Mouse (Mus musculus) forebrain, embryonic 10.5 days (tissue): ENCODE results near the gene Rnf41. TPM values are rescaled to one million over a fixed set of nuclear protein-coding genes. Genes with fewer than 3 reads are reported as not detected.

Experiments used
- DNase-seq: peaks from one replicate; pipeline ENCODE4 v3.0.0-alpha.2; 2017; ENCODE audit warnings: low spot score; ENCODE audit errors: extremely low spot score
- H3K27ac ChIP-seq: fragments of 300-500 bp; sonication (generic); 2 replicates; pipeline ENCODE4 v1.5.1; 2016; ENCODE audit warnings: mild to moderate bottlenecking
- H3K27me3 ChIP-seq: fragments of 300-500 bp; sonication (generic); 2 replicates; pipeline ENCODE4 v1.6.1; 2016; ENCODE audit warnings: mild to moderate bottlenecking; ENCODE audit not compliant: poor library complexity, severe bottlenecking
- H3K36me3 ChIP-seq: fragments of 300-500 bp; sonication (generic); replicated peaks from 2 replicates; pipeline ENCODE4 v1.6.1; 2016; ENCODE audit warnings: mild to moderate bottlenecking, moderate library complexity
- H3K4me1 ChIP-seq: fragments of 300-500 bp; sonication (generic); 2 replicates; pipeline ENCODE4 v1.6.1; 2016
- H3K4me3 ChIP-seq: fragments of 300-500 bp; sonication (generic); 2 replicates; pipeline ENCODE4 v1.5.1; 2016; ENCODE audit warnings: mild to moderate bottlenecking, moderate library complexity
- H3K9me3 ChIP-seq: fragments of 300-500 bp; sonication (generic); 2 replicates; pipeline ENCODE4 v1.6.1; 2016; ENCODE audit warnings: mild to moderate bottlenecking, moderate library complexity
- WGBS: fragments of 180-500 bp; shearing (Covaris S2); methylation state at CpG from one replicate; pipeline ENCODE4 v1.1.7; 2016; 5-methylcytosine and 5-hydroxymethylcytosine counted together
- polyA plus RNA-seq: library from polyadenylated mRNA; unstranded; fragments of >200 nt; fragmentation: Nextera tagmentation; extraction: Ambion mirVana; gene quantifications from 2 replicates; pipeline ENCODE4 v1.2.1, GENCODE M21; 2016

Rnf41 gene
- polyA plus RNA-seq, 1 experiment from 2014 or later = 42.9 TPM

DNA sequence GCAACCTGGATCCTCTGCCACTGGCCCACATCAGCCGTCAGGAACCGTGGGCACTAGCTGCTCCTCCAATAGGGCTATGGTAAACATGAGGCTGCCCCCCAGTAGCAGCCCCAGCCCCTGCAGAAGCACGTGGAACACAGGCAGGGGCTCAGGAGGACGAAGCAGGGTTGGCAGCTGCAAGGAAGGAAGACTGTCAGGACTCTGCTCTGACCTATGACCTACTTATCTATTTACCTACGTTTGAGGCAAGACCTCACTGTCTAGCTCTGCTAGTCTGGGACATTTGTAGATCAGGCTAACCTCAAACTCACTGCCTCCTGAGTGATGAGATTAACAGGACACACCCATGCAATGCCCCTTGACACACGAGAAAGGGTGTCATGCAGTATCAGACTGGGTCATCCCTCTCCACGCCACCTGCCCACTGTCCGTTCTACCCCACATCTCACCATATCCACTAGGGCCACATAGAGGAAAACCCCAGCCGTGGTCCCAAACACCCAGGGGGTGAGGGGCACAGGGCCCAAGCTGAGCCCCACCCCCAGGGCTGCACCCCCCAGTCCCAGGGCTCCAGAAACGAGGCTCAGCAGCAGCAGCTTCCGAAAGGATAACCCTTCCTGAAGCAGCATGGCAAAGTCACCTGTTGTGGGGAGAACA is 15.3 kb upstream of the Rnf41 start:
- Histone ChIP-seq H3K4me3 (no peak overlapping the region), H3K9me3 (no peaks in the 10 kb centered on the region), H3K36me3 (peaks cover 72% of the 10 kb centered on the region), H3K4me1 (peaks cover 52% of the 10 kb centered on the region), H3K27me3 (no peaks in the 10 kb centered on the region), H3K27ac (no peak overlapping the region)
- WGBS = 77% methylated on average over 11 of the region's 11 CpGs
- no peak for DNase-seq

GRCm38 (mm10) chr10:128396716-128397264 is 14.7 kb upstream of the Rnf41 start:
- 79% methylated on average over 10 of the region's 10 CpGs for WGBS
- H3K27me3 ChIP-seq = no peaks in the 10 kb centered on the region
- H3K36me3 ChIP-seq = peaks cover 72% of the 10 kb centered on the region
- H3K27ac ChIP-seq = no peak overlapping the region
- DNase-seq = no peak
- no peak overlapping the region; the same call in 1 of the 2 replicates for H3K4me3 ChIP-seq
- H3K4me1 ChIP-seq = peaks cover 56% of the 10 kb centered on the region
- no peaks in the 10 kb centered on the region for H3K9me3 ChIP-seq

GRCm38 (mm10) chr10:128397466-128397865 is 14.0 kb upstream of the Rnf41 start:
- no peak overlapping the region for H3K4me3 ChIP-seq
- DNase-seq = no peak
- no peak overlapping the region for H3K27ac ChIP-seq
- H3K4me1 ChIP-seq = peaks cover 56% of the 10 kb centered on the region
- H3K36me3 ChIP-seq = peaks cover 68% of the 10 kb centered on the region
- H3K9me3 ChIP-seq = no peaks in the 10 kb centered on the region
- no peaks in the 10 kb centered on the region for H3K27me3 ChIP-seq
- 71% methylated on average over 7 of the region's 7 CpGs for whole genome bisulfite sequencing

DNA sequence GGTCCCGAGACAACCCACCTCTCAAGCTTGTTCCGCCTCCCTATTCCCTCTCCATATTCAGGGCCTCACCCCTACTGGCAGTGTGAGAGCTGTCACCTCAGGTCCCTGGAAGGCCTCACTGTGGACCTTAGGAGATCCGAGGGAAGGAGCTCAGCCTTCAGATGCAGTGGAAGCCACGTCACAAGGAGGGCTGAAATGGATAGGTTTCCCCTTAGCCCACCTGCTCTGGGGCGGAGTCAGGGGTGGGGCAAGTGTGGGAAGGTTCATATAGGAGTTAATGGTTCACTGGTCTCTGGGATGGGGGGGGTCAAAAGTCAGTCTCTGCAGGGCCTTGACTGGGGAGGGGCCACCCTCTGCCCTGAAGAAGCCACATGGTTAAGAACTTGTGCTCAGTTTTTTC is 11.1 kb upstream of the Rnf41 start:
- peaks cover 62% of the 10 kb centered on the region for H3K36me3 ChIP-seq
- H3K4me3 ChIP-seq = no peak overlapping the region; the same call in 1 of the 2 replicates
- 35% methylated on average over 5 of the region's 5 CpGs for WGBS
- H3K9me3 ChIP-seq = no peaks in the 10 kb centered on the region
- H3K4me1 ChIP-seq = peaks cover 37% of the 10 kb centered on the region
- no peak overlapping the region for H3K27ac ChIP-seq
- no peaks in the 10 kb centered on the region for H3K27me3 ChIP-seq
- no peak for DNase-seq

DNA sequence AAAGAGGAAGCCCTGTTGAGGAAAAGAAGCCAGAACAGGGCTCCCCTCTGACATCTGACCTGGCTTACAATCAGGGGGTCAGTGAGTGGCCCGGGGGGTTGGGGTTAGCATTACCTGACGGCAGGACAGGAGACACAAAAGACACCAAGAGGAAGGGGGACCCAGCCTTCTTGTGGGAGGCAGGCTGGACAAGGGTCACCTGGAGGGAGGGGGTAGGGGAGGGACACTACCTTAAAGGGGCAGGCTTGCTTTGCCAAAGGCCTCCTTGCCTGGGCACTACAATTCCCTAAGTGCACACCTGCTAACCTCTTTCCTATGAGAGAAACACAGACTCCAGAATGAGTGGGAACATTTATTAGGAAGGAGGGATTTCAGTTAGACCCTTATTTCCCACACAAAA is 10.4 kb upstream of the Rnf41 start, which contains the start of gene Slc39a5:
Gene Slc39a5 (minus strand): TSS at position 174 of the 400 bp plus-strand sequence.
- H3K36me3 ChIP-seq = peaks cover 62% of the 10 kb centered on the region
- WGBS = 12% methylated on average over 2 of the region's 2 CpGs
- H3K27me3 ChIP-seq = no peaks in the 10 kb centered on the region
- H3K4me3 ChIP-seq = no peak within 1 kb of the TSS; the same call in 1 of the 2 replicates
- no peak for DNase-seq
- peaks cover 31% of the 10 kb centered on the region for H3K4me1 ChIP-seq
- H3K27ac ChIP-seq = no peak within 1 kb of the TSS
- H3K9me3 ChIP-seq = no peaks in the 10 kb centered on the region

DNA sequence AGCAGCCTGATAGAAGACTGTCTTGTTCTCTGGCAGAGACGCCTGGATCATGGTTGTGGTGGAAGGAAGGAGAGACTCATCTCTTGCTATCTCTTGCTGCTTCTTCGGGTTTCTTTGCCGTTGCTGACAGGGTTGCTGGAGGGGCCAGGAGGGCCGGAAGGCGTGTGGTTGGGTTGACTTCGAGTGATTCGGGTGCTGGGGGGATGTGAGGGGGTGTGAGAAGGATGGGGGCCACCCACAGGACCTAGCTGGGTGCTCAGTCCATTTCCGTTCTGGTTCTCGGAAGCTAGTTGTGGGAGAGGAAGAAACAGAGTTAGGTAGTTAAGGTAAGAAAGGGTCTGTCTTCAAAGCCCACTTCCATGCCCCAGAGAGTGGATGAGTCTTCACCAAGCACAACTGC is 9.8 kb upstream of the Rnf41 start:
- peaks cover 62% of the 10 kb centered on the region for H3K36me3 ChIP-seq
- H3K4me3 ChIP-seq = no peak overlapping the region
- H3K9me3 ChIP-seq = no peaks in the 10 kb centered on the region
- no peak overlapping the region for H3K27ac ChIP-seq
- WGBS = 84% methylated on average over 9 of the region's 9 CpGs
- no peak for DNase-seq
- peaks cover 30% of the 10 kb centered on the region for H3K4me1 ChIP-seq
- H3K27me3 ChIP-seq = no peaks in the 10 kb centered on the region

GRCm38 (mm10) chr10:128403931-128404330 is 7.5 kb upstream of the Rnf41 start:
- Histone ChIP-seq H3K27me3 (no peaks in the 10 kb centered on the region), H3K4me1 (peaks cover 28% of the 10 kb centered on the region), H3K9me3 (no peaks in the 10 kb centered on the region), H3K4me3 (no peak overlapping the region), H3K27ac (no peak overlapping the region), H3K36me3 (peaks cover 73% of the 10 kb centered on the region)
- DNase-seq = no peak
- WGBS = 91% methylated on average over 7 of the region's 7 CpGs

DNA sequence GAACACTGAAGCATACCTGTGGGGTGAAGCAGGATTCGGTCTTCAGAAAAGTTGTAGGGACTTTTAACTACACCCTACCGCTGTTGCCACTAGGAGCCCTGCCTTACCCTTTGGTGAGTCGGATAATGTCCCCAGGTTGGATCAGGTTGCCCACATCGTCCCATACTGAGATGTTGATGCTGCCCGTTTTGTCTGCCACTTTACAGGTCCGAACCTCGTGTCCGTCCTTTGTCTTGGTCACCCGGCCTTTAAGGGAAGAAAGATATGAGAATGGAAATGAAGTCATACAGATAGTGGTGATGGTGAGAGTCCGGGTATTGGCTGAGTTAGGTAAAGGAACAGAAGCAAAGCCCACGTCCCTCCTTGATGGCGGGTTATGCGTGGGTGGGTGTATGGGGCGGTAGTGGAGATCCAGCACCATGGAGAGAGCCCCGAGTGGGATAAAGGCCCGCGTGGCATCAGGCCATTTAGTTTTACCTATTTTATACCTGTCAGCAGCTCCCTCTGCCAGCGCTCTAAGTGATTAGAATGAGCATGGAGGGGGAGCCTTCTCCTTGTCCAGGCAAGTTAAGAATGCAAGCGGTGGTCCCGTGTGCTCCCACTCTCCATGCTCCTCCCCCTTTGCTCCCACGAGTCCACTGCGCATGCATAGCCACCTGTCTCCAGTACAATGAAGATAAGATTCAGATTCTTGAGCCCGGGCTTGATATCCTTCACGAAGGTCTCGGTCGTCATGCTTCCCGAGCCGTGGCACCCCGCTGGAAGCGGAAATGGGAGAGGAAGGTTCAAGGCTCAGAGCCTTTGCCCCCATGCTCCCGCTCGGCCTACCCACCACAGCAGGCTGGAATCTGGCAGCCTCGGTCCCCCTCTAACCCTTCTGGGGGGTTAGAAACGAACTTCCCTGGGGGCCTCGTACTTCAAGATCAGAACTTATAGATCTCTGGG is 2.6 kb upstream of the Rnf41 start:
- H3K27me3 ChIP-seq = no peaks in the 10 kb centered on the region
- H3K27ac ChIP-seq = peak overlapping the region; percentile 96
- H3K9me3 ChIP-seq = no peaks in the 10 kb centered on the region
- WGBS = 21% methylated on average over 35 of the region's 35 CpGs
- peak overlapping the region; percentile 99 for H3K4me3 ChIP-seq
- H3K4me1 ChIP-seq = peaks cover 52% of the 10 kb centered on the region
- peak; percentile 59 for DNase-seq
- peaks cover 49% of the 10 kb centered on the region for H3K36me3 ChIP-seq

DNA sequence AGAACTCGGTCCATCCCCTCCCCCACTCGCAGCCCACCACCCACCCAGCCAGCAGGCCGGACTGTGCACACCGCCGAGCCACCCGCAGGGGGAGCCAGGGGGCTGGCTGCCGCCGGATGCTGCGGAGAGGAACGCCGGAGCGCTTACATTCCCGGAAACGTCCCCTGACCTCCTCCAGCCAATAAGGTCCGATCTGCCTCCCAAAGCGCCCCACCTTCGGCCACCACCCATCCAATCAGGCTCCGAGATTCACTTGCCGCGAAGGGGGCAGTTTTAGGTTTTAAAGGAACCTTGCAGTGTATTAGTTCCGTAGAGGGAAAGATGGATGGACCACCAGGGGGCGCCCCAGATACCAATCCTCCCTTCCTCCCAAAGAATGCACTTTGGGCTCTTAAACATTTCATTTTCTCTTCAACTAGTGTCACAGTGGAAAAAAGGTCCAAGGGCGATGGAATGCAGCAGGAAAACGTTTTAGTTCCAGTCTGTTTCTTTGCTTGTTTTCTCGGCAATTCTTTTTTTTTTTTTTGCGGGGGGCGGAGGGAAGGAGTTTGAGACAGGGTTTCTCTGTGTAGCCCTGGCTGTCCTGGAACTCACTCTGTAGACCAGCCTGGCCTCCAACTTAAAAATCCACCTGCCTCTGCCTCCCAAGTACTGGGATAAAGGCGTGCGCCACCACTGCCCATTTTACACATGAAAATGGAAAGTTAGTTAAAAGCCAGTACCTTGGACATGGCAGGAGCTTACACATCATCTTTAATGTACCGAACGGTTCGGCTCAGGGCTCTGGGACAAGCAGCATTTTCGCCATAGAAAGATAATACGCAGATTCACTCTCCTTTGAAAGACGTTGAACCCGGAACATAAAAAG is 1.5 kb upstream of the Rnf41 start:
- peaks cover 55% of the 10 kb centered on the region for H3K4me1 ChIP-seq
- H3K4me3 ChIP-seq = peak overlapping the region; percentile 99
- no peaks in the 10 kb centered on the region for H3K9me3 ChIP-seq
- peak overlapping the region; percentile 96 for H3K27ac ChIP-seq
- peak; percentile 97 for DNase-seq
- H3K36me3 ChIP-seq = peaks cover 53% of the 10 kb centered on the region
- no peaks in the 10 kb centered on the region for H3K27me3 ChIP-seq
- WGBS = 6% methylated on average over 36 of the region's 36 CpGs

- Histone ChIP-seq H3K27ac (peak overlapping the region; percentile 96), H3K36me3 (peaks cover 53% of the 10 kb centered on the region), H3K27me3 (no peaks in the 10 kb centered on the region), H3K4me3 (peak overlapping the region; percentile 99), H3K4me1 (peaks cover 55% of the 10 kb centered on the region), H3K9me3 (no peaks in the 10 kb centered on the region)
- no peak for DNase-seq
- 19% methylated on average over 4 of the region's 4 CpGs for WGBS
Measured at GRCm38 (mm10) chr10:128410560-128410845, 954 bp upstream of the Rnf41 start.

- DNase-seq = no peak
Measured at GRCm38 (mm10) chr10:128412055-128412381, 561 bp downstream of the Rnf41 start.

DNA sequence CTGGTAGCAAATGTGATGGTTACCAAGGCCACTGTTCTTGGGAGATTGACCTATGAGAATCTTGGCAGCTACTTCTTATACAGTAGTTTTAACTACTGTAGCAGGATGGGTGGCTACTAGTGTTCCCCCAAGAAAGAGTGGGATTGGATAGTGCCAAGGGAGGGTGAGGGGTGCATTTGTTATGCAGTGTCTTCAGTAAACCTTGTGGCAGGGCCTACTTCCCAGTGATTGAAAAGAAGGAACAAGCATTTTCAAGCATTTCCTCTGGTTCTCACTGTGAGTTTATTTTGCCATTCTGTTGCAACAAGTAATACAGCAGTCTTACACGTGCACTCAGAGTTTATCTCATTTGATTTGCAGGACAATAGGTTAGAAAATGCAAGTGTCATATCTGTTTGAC is 1.1 kb downstream of the Rnf41 start:
- Histone ChIP-seq H3K4me1 (peaks cover 55% of the 10 kb centered on the region), H3K4me3 (peak overlapping the region; percentile 99), H3K27ac (peak overlapping the region; percentile 96), H3K27me3 (no peaks in the 10 kb centered on the region), H3K9me3 (no peaks in the 10 kb centered on the region), H3K36me3 (peaks cover 53% of the 10 kb centered on the region)
- DNase-seq = no peak
- WGBS = 77% methylated on average over 1 of the region's 1 CpGs

More at GRCm38 (mm10) chr10:128412055-128412381, 561 bp downstream of the Rnf41 start:
- peak overlapping the region; percentile 99 for H3K4me3 ChIP-seq
- H3K27me3 ChIP-seq = no peaks in the 10 kb centered on the region
- H3K27ac ChIP-seq = peak overlapping the region; percentile 96
- 2% methylated on average over 14 of the region's 14 CpGs for WGBS
- H3K36me3 ChIP-seq = peaks cover 53% of the 10 kb centered on the region
- no peaks in the 10 kb centered on the region for H3K9me3 ChIP-seq
- peaks cover 55% of the 10 kb centered on the region for H3K4me1 ChIP-seq
